Mouse (Mus musculus) liver, embryonic 14.5 days (tissue): Measurements from ENCODE around the gene Tnfrsf13c.

ENCODE experiments used
- CTCF ChIP-seq: IDR thresholded peaks from 2 replicates; pipeline ENCODE4 v1.5.1; 2016; ENCODE audit warnings: antibody characterized with exemption, low read depth, control low read depth
- EP300 ChIP-seq: IDR thresholded peaks from 2 replicates; pipeline ENCODE4 v1.6.1; 2016; ENCODE audit warnings: antibody characterized with exemption, low read depth

- TF ChIP-seq CTCF (no peak), EP300 (no peak)
These were observed at the start of gene Tnfrsf13c for GRCm38 (mm10) chr15:82223657-82224601.
